Mouse (Mus musculus) gastrocnemius, postnatal 25 days (tissue): Measurements from ENCODE around the gene Aip. TPM values are rescaled to one million over a fixed set of nuclear protein-coding genes. Genes with fewer than 3 reads are reported as not detected.

Experiments
- DNase-seq: peaks from one replicate; pipeline ENCODE4 v3.0.0; 2022
- total RNA-seq, 2 experiments: library from RNA; stranded (reverse); gene quantifications; 1 replicate in 1 of 2; 2 replicates in 1 of 2; pipeline ENCODE4 v1.2.3; 2021

Gene Aip
- total RNA-seq, 2 experiments from 2014 or later = 58.2 to 68.5 TPM

- DNase-seq = peak; percentile 75
Observed at GRCm38 (mm10) chr19:4113186-4113805, 12.4 kb downstream of the Aip start.

- DNase-seq = no peak
Observed at GRCm38 (mm10) chr19:4112063-4112960, 13.3 kb downstream of the Aip start.

GRCm38 (mm10) chr19:4108535-4108934, 17.1 kb downstream of the Aip start:
- DNase-seq = no peak

- DNase-seq = no peak
Observed at GRCm38 (mm10) chr19:4106654-4107053, 19.0 kb downstream of the Aip start.

- DNase-seq = no peak
Observed at GRCm38 (mm10) chr19:4104675-4105194, 20.9 kb downstream of the Aip start.

GRCm38 (mm10) chr19:4103792-4104191, 21.9 kb downstream of the Aip start:
- no peak for DNase-seq

GRCm38 (mm10) chr19:4103294-4103693, 22.4 kb downstream of the Aip start:
- DNase-seq = no peak

- no peak for DNase-seq
Observed at GRCm38 (mm10) chr19:4102626-4103025, 23.0 kb downstream of the Aip start.

GRCm38 (mm10) chr19:4102049-4102448, 23.6 kb downstream of the Aip start:
- no peak for DNase-seq

GRCm38 (mm10) chr19:4101466-4101865, 24.2 kb downstream of the Aip start:
- DNase-seq = no peak

- DNase-seq = no peak
Observed at GRCm38 (mm10) chr19:4100718-4101261, 24.9 kb downstream of the Aip start.

GRCm38 (mm10) chr19:4099837-4100717, 25.6 kb downstream of the Aip start, which contains the start of gene Pitpnm1:
Gene Pitpnm1, plus strand, starts transcription at chr19:4099998.
- DNase-seq = peak; percentile 80

GRCm38 (mm10) chr19:4099056-4099455, 26.6 kb downstream of the Aip start:
- DNase-seq = peak; percentile 89

GRCm38 (mm10) chr19:4098426-4098825, 27.2 kb downstream of the Aip start:
- DNase-seq = no peak

GRCm38 (mm10) chr19:4097441-4097825, 28.2 kb downstream of the Aip start:
- DNase-seq = no peak

- DNase-seq = peak; percentile 100
Observed at GRCm38 (mm10) chr19:4096642-4097440, 28.8 kb downstream of the Aip start, which contains the start of gene Cdk2ap2. Gene Cdk2ap2, plus strand, starts transcription at chr19:4097182.

GRCm38 (mm10) chr19:4095802-4096201, 29.9 kb downstream of the Aip start:
- no peak for DNase-seq

GRCm38 (mm10) chr19:4094774-4095303, 30.8 kb downstream of the Aip start:
- no peak for DNase-seq

- no peak for DNase-seq
Observed at GRCm38 (mm10) chr19:4094348-4094747, 31.3 kb downstream of the Aip start.

- DNase-seq = no peak
Observed at GRCm38 (mm10) chr19:4093772-4094171, 31.9 kb downstream of the Aip start.

GRCm38 (mm10) chr19:4092750-4093149, 32.9 kb downstream of the Aip start:
- no peak for DNase-seq
